Mouse (Mus musculus) stomach, postnatal 0 days (tissue): ENCODE results near the gene Npr3. TPM values are rescaled to one million over a fixed set of nuclear protein-coding genes. Genes with fewer than 3 reads are reported as not detected.
A peak's percentile ranks its signal among the peaks of the same experiment; 100 is the strongest.

Experiments
- ATAC-seq: fragments of 200-750 bp; cut with Nextera tagmentation; 2 replicates; pipeline ENCODE4 v1.8.0; 2017; ENCODE audit not compliant: low FRiP score, low TSS enrichment
- DNase-seq: peaks from one replicate; pipeline ENCODE4 v3.0.0-alpha.2; 2016; ENCODE audit warnings: low spot score
- H3K27ac ChIP-seq: fragments of 300-500 bp; sonication (generic); replicated peaks from 2 replicates; pipeline ENCODE4 v1.5.1; 2014; ENCODE audit warnings: mild to moderate bottlenecking, control low read depth
- H3K27me3 ChIP-seq: fragments of 300-500 bp; sonication (generic); 2 replicates; pipeline ENCODE4 v1.6.1; 2014; ENCODE audit warnings: low read length; ENCODE audit not compliant: control insufficient read depth, insufficient read depth
- H3K36me3 ChIP-seq: fragments of 300-500 bp; sonication (generic); 2 replicates; pipeline ENCODE4 v1.6.1; 2014; ENCODE audit warnings: low read length, mixed read lengths; ENCODE audit not compliant: control insufficient read depth, insufficient read depth
- H3K4me1 ChIP-seq: fragments of 300-500 bp; sonication (generic); replicated peaks from 2 replicates; pipeline ENCODE4 v1.6.1; 2014; ENCODE audit warnings: antibody characterized with exemption; ENCODE audit not compliant: control insufficient read depth, insufficient read depth
- H3K4me2 ChIP-seq: fragments of 300-500 bp; sonication (generic); replicated peaks from 2 replicates; pipeline ENCODE4 v1.6.1; 2014; ENCODE audit warnings: low read depth, mild to moderate bottlenecking, control low read depth, moderate library complexity
- H3K4me3 ChIP-seq: fragments of 300-500 bp; sonication (generic); 2 replicates; pipeline ENCODE4 v1.5.1; 2014; ENCODE audit warnings: low read depth, low read length, control low read depth
- H3K9ac ChIP-seq: fragments of 300-500 bp; sonication (generic); 2 replicates; pipeline ENCODE4 v1.6.1; 2014; ENCODE audit warnings: mild to moderate bottlenecking, low read length, control low read depth, mixed read lengths
- H3K9me3 ChIP-seq: fragments of 300-500 bp; sonication (generic); 2 replicates; pipeline ENCODE4 v1.6.1; 2016; ENCODE audit warnings: low read length; ENCODE audit not compliant: control insufficient read depth
- CTCF ChIP-seq: IDR thresholded peaks from 2 replicates; pipeline ENCODE4 v1.5.1; 2016; ENCODE audit warnings: antibody characterized with exemption, low read depth, mild to moderate bottlenecking, moderate library complexity
- EP300 ChIP-seq: optimal IDR thresholded peaks from 2 replicates; pipeline ENCODE3; 2016; ENCODE audit warnings: antibody characterized with exemption
- WGBS: fragments of 180-500 bp; shearing (Covaris S2); extraction: QIAGEN DNeasy Blood & Tissue Kit; methylation state at CpG from one replicate; pipeline ENCODE4 v1.1.7; 2014; 5-methylcytosine and 5-hydroxymethylcytosine counted together
- polyA plus RNA-seq: library from polyadenylated mRNA; unstranded; fragments of >200 nt; fragmentation: Nextera tagmentation; extraction: Ambion mirVana; gene quantifications from 2 replicates; pipeline ENCODE4 v1.2.1, GENCODE M21; 2015

Gene Npr3
- polyA plus RNA-seq, 1 experiment from 2014 or later = 2.1 TPM

- Histone ChIP-seq H3K27me3 (no peaks in the 10 kb centered on the region), H3K9ac (no peak overlapping the region), H3K36me3 (no peaks in the 10 kb centered on the region), H3K4me3 (no peak overlapping the region), H3K9me3 (no peaks in the 10 kb centered on the region), H3K27ac (no peak overlapping the region), H3K4me1 (no peaks in the 10 kb centered on the region), H3K4me2 (no peak overlapping the region)
- no peak for DNase-seq
- TF ChIP-seq EP300 (no peak), CTCF (no peak)
- WGBS = 70% methylated on average over 3 of the region's 3 CpGs
- ATAC-seq = no peak
These were observed 42.4 kb upstream of the Npr3 start for GRCm38 (mm10) chr15:11949490-11949889.

- DNase-seq = no peak
- Histone ChIP-seq H3K27me3 (no peaks in the 10 kb centered on the region), H3K4me1 (no peaks in the 10 kb centered on the region), H3K9me3 (no peaks in the 10 kb centered on the region), H3K4me2 (no peak overlapping the region), H3K27ac (no peak overlapping the region), H3K4me3 (no peak overlapping the region), H3K9ac (no peak overlapping the region), H3K36me3 (no peaks in the 10 kb centered on the region)
- TF ChIP-seq EP300 = no peak
- no peak for TF ChIP-seq CTCF
- ATAC-seq = no peak
- WGBS = 56% methylated on average over 5 of the region's 5 CpGs
These were observed 33.8 kb upstream of the Npr3 start for GRCm38 (mm10) chr15:11940855-11941254.

- ATAC-seq = no peak
- 90% methylated on average over 3 of the region's 3 CpGs for WGBS
- Histone ChIP-seq H3K36me3 (no peaks in the 10 kb centered on the region), H3K27ac (no peak overlapping the region), H3K4me1 (no peaks in the 10 kb centered on the region), H3K4me2 (no peak overlapping the region), H3K4me3 (no peak overlapping the region), H3K9me3 (no peaks in the 10 kb centered on the region), H3K9ac (no peak overlapping the region), H3K27me3 (no peaks in the 10 kb centered on the region)
- TF ChIP-seq CTCF (no peak), EP300 (no peak)
- DNase-seq = no peak
These were observed 20.7 kb upstream of the Npr3 start for GRCm38 (mm10) chr15:11927742-11928141.

GRCm38 (mm10) chr15:11914101-11914500 is 7.0 kb upstream of the Npr3 start:
- no peak overlapping the region for H3K4me2 ChIP-seq
- H3K4me3 ChIP-seq = no peak overlapping the region
- H3K27ac ChIP-seq = no peak overlapping the region
- DNase-seq (no peak), ATAC-seq (no peak)
- WGBS = 83% methylated on average over 9 of the region's 9 CpGs
- H3K9ac ChIP-seq = no peak overlapping the region
- H3K9me3 ChIP-seq = no peaks in the 10 kb centered on the region
- no peaks in the 10 kb centered on the region for H3K36me3 ChIP-seq
- TF ChIP-seq CTCF (no peak), EP300 (no peak)
- H3K27me3 ChIP-seq = no peaks in the 10 kb centered on the region
- no peaks in the 10 kb centered on the region for H3K4me1 ChIP-seq

- H3K4me2 ChIP-seq = no peak overlapping the region
- H3K4me1 ChIP-seq = peaks cover 2% of the 10 kb centered on the region
- peaks cover 2% of the 10 kb centered on the region; the same call in 1 of the 2 replicates for H3K27me3 ChIP-seq
- no peak for TF ChIP-seq EP300
- TF ChIP-seq CTCF = peak; percentile 77
- no peaks in the 10 kb centered on the region for H3K9me3 ChIP-seq
- H3K27ac ChIP-seq = no peak overlapping the region
- H3K9ac ChIP-seq = no peak overlapping the region
- no peak overlapping the region for H3K4me3 ChIP-seq
- WGBS = 34% methylated on average over 6 of the region's 6 CpGs
- no peaks in the 10 kb centered on the region for H3K36me3 ChIP-seq
- DNase-seq (no peak), ATAC-seq (no peak)
These were observed 2.8 kb upstream of the Npr3 start for GRCm38 (mm10) chr15:11909875-11910274.

GRCm38 (mm10) chr15:11908166-11908565 is 1.1 kb upstream of the Npr3 start:
- no peak overlapping the region for H3K4me3 ChIP-seq
- no peak for DNase-seq
- H3K4me2 ChIP-seq = 0 out of 2 replicates have a peak overlapping the region, but pooled peaks have one; percentile 11
- 0 out of 2 replicates have a peak, but pooled peaks have one; percentile 9 for ATAC-seq
- 22% methylated on average over 11 of the region's 11 CpGs for WGBS
- TF ChIP-seq CTCF (0 out of 2 replicates have a peak, but pooled peaks have one; percentile 6), EP300 (no peak)
- H3K36me3 ChIP-seq = no peaks in the 10 kb centered on the region
- no peak overlapping the region for H3K9ac ChIP-seq
- no peak overlapping the region for H3K27ac ChIP-seq
- no peaks in the 10 kb centered on the region for H3K9me3 ChIP-seq
- H3K27me3 ChIP-seq = peaks cover 4% of the 10 kb centered on the region; the same call in 1 of the 2 replicates
- peaks cover 11% of the 10 kb centered on the region for H3K4me1 ChIP-seq
